Mouse (Mus musculus) hindbrain, embryonic 16.5 days (tissue): Measurements from ENCODE around the gene Mfap4. TPM values are rescaled to one million over a fixed set of nuclear protein-coding genes. Genes with fewer than 3 reads are reported as not detected.

Experiments used
- ATAC-seq: fragments of 200-750 bp; cut with Nextera tagmentation; 2 replicates; pipeline ENCODE4 v1.8.0; 2017; ENCODE audit warnings: moderate TSS enrichment, moderate library complexity
- H3K27ac ChIP-seq: fragments of 300-500 bp; sonication (generic); 2 replicates; pipeline ENCODE4 v1.5.1; 2014; ENCODE audit warnings: low read depth, mild to moderate bottlenecking, control low read depth, low read length, moderate library complexity
- H3K27me3 ChIP-seq: fragments of 300-500 bp; sonication (generic); replicated peaks from 2 replicates; pipeline ENCODE4 v1.6.1; 2014; ENCODE audit warnings: low read length; ENCODE audit not compliant: control insufficient read depth, insufficient read depth
- H3K36me3 ChIP-seq: fragments of 300-500 bp; sonication (generic); 2 replicates; pipeline ENCODE4 v1.6.1; 2014; ENCODE audit warnings: mild to moderate bottlenecking, low read length, moderate library complexity, mixed read lengths; ENCODE audit not compliant: control insufficient read depth, insufficient read depth
- H3K4me1 ChIP-seq: fragments of 300-500 bp; sonication (generic); 2 replicates; pipeline ENCODE4 v1.6.1; 2014; ENCODE audit warnings: low read depth, low read length; ENCODE audit not compliant: control insufficient read depth, insufficient read depth
- H3K4me2 ChIP-seq: fragments of 300-500 bp; sonication (generic); 2 replicates; pipeline ENCODE4 v1.6.1; 2014; ENCODE audit warnings: mild to moderate bottlenecking, low read length, control low read depth, moderate library complexity
- H3K4me3 ChIP-seq: fragments of 300-500 bp; sonication (generic); 2 replicates; pipeline ENCODE4 v1.5.1; 2014; ENCODE audit warnings: mild to moderate bottlenecking, low read length, control low read depth, moderate library complexity
- H3K9ac ChIP-seq: fragments of 300-500 bp; sonication (generic); 2 replicates; pipeline ENCODE4 v1.6.1; 2014; ENCODE audit warnings: low read depth, mild to moderate bottlenecking, control low read depth, low read length, moderate library complexity
- H3K9me3 ChIP-seq: fragments of 300-500 bp; sonication (generic); 2 replicates; pipeline ENCODE4 v1.6.1; 2014; ENCODE audit warnings: mild to moderate bottlenecking, low read length, moderate library complexity; ENCODE audit not compliant: control insufficient read depth
- WGBS: fragments of 180-500 bp; shearing (Covaris S2); extraction: QIAGEN DNeasy Blood & Tissue Kit; methylation state at CpG from one replicate; pipeline ENCODE4 v1.1.7; 2014; 5-methylcytosine and 5-hydroxymethylcytosine counted together
- polyA plus RNA-seq: library from polyadenylated mRNA; unstranded; fragments of >200 nt; fragmentation: Nextera tagmentation; extraction: Ambion mirVana; gene quantifications from 2 replicates; pipeline ENCODE4 v1.2.1, GENCODE M21; 2015

Gene Mfap4
- polyA plus RNA-seq, 1 experiment from 2014 or later = 49.6 TPM

GRCm38 (mm10) chr11:61477566-61478508, 7.4 kb upstream of the Mfap4 start:
- Histone ChIP-seq H3K4me2 (peak overlapping the region; percentile 40), H3K4me1 (peaks cover 3% of the 10 kb centered on the region; the same call in 1 of the 2 replicates), H3K36me3 (no peaks in the 10 kb centered on the region), H3K4me3 (no peak overlapping the region; the same call in 1 of the 2 replicates), H3K9me3 (no peaks in the 10 kb centered on the region), H3K9ac (peak overlapping the region; percentile 27; the same call in 1 of the 2 replicates), H3K27me3 (no peaks in the 10 kb centered on the region), H3K27ac (peak overlapping the region; percentile 12; the same call in 1 of the 2 replicates)
- WGBS = 43% methylated on average over 17 of the region's 17 CpGs
- ATAC-seq = no peak

- Histone ChIP-seq H3K27ac (no peak overlapping the region), H3K4me2 (no peak overlapping the region), H3K4me1 (peaks cover 3% of the 10 kb centered on the region; the same call in 1 of the 2 replicates), H3K4me3 (no peak overlapping the region), H3K36me3 (no peaks in the 10 kb centered on the region), H3K9me3 (no peaks in the 10 kb centered on the region), H3K27me3 (no peaks in the 10 kb centered on the region), H3K9ac (no peak overlapping the region)
- 86% methylated on average over 4 of the region's 4 CpGs for WGBS
- ATAC-seq = no peak
Measured at GRCm38 (mm10) chr11:61478788-61479187, 6.4 kb upstream of the Mfap4 start.

- WGBS = 76% methylated on average over 9 of the region's 9 CpGs
- H3K4me1 ChIP-seq = peaks cover 21% of the 10 kb centered on the region
- ATAC-seq = peak; percentile 31; the same call in 1 of the 2 replicates
Measured at GRCm38 (mm10) chr11:61481239-61482090, 3.8 kb upstream of the Mfap4 start.

GRCm38 (mm10) chr11:61483226-61483845, 1.9 kb upstream of the Mfap4 start:
- Histone ChIP-seq H3K9ac (no peak overlapping the region), H3K36me3 (peaks cover 6% of the 10 kb centered on the region), H3K4me2 (no peak overlapping the region), H3K27ac (0 out of 2 replicates have a peak overlapping the region, but pooled peaks have one; percentile 23), H3K4me3 (no peak overlapping the region), H3K4me1 (peaks cover 24% of the 10 kb centered on the region), H3K9me3 (no peaks in the 10 kb centered on the region), H3K27me3 (no peaks in the 10 kb centered on the region)
- WGBS = 63% methylated on average over 13 of the region's 13 CpGs
- no peak for ATAC-seq

More at GRCm38 (mm10) chr11:61481239-61482090, 3.8 kb upstream of the Mfap4 start:
- H3K9me3 ChIP-seq = no peaks in the 10 kb centered on the region
- H3K36me3 ChIP-seq = no peaks in the 10 kb centered on the region
- no peak overlapping the region; the same call in 1 of the 2 replicates for H3K27ac ChIP-seq
- H3K9ac ChIP-seq = no peak overlapping the region
- H3K4me3 ChIP-seq = no peak overlapping the region
- no peak overlapping the region for H3K4me2 ChIP-seq
- no peaks in the 10 kb centered on the region for H3K27me3 ChIP-seq

- no peak overlapping the region for H3K4me3 ChIP-seq
- H3K4me1 ChIP-seq = peaks cover 24% of the 10 kb centered on the region
- H3K4me2 ChIP-seq = peak overlapping the region; percentile 33
- no peaks in the 10 kb centered on the region for H3K9me3 ChIP-seq
- H3K9ac ChIP-seq = peak overlapping the region; percentile 56; the same call in 1 of the 2 replicates
- peak overlapping the region; percentile 71 for H3K27ac ChIP-seq
- ATAC-seq = no peak
- WGBS = 12% methylated on average over 10 of the region's 10 CpGs
- H3K27me3 ChIP-seq = no peaks in the 10 kb centered on the region
- peaks cover 10% of the 10 kb centered on the region for H3K36me3 ChIP-seq
Measured at GRCm38 (mm10) chr11:61484256-61484612, 997 bp upstream of the Mfap4 start.

GRCm38 (mm10) chr11:61485541-61486457, 568 bp downstream of the Mfap4 start:
- peak overlapping the region; percentile 23 for H3K4me3 ChIP-seq
- ATAC-seq = no peak
- 41% methylated on average over 22 of the region's 22 CpGs for WGBS
- H3K36me3 ChIP-seq = peaks cover 25% of the 10 kb centered on the region
- H3K9ac ChIP-seq = peak overlapping the region; percentile 22
- H3K4me1 ChIP-seq = peaks cover 31% of the 10 kb centered on the region
- H3K27me3 ChIP-seq = no peaks in the 10 kb centered on the region
- no peaks in the 10 kb centered on the region for H3K9me3 ChIP-seq
- peak overlapping the region; percentile 71 for H3K27ac ChIP-seq
- peak overlapping the region; percentile 38 for H3K4me2 ChIP-seq

- no peak overlapping the region for H3K4me2 ChIP-seq
- H3K27me3 ChIP-seq = no peaks in the 10 kb centered on the region
- no peaks in the 10 kb centered on the region for H3K9me3 ChIP-seq
- 77% methylated on average over 14 of the region's 14 CpGs for WGBS
- peaks cover 33% of the 10 kb centered on the region for H3K36me3 ChIP-seq
- peaks cover 31% of the 10 kb centered on the region for H3K4me1 ChIP-seq
- ATAC-seq = no peak
- no peak overlapping the region for H3K4me3 ChIP-seq
- no peak overlapping the region for H3K27ac ChIP-seq
- H3K9ac ChIP-seq = no peak overlapping the region
Measured at GRCm38 (mm10) chr11:61486458-61487219, 1.4 kb downstream of the Mfap4 start.
